Mouse (Mus musculus) heart, embryonic 14.5 days (tissue): ENCODE data around the gene Gm10273. TPM values are rescaled to one million over a fixed set of nuclear protein-coding genes. Genes with fewer than 3 reads are reported as not detected.
A peak's percentile ranks its signal among the peaks of the same experiment; 100 is the strongest.

Experiments used
- ATAC-seq: fragments of 200-750 bp; cut with Nextera tagmentation; 2 replicates; pipeline ENCODE4 v1.8.0; 2017; ENCODE audit warnings: low read depth, moderate TSS enrichment; ENCODE audit not compliant: insufficient number of reproducible peaks, insufficient read depth, low FRiP score
- H3K27ac ChIP-seq, 2 experiments: fragments of 200-500 bp in 1 of 2; fragments of 300-500 bp in 1 of 2; sonication (generic) in 1 of 2; replicated peaks in 1 of 2; 2 replicates each; pipeline ENCODE4 v1.5.1; 2012 to 2014; ENCODE audit warnings: low read depth in 2 of 2, low read length in 2 of 2, control low read depth in 1 of 2, mild to moderate bottlenecking in 1 of 2, mixed read lengths in 1 of 2; ENCODE audit not compliant: control insufficient read depth in 1 of 2, insufficient read depth in 1 of 2
- H3K27me3 ChIP-seq: fragments of 300-500 bp; sonication (generic); 2 replicates; pipeline ENCODE4 v1.6.1; 2014; ENCODE audit warnings: mild to moderate bottlenecking, low read length, control low read depth; ENCODE audit not compliant: control insufficient read depth, insufficient read depth
- H3K36me3 ChIP-seq: fragments of 300-500 bp; sonication (generic); 2 replicates; pipeline ENCODE4 v1.6.1; 2014; ENCODE audit warnings: mild to moderate bottlenecking, control low read depth, low read length, mixed read lengths; ENCODE audit not compliant: control insufficient read depth, insufficient read depth
- H3K4me1 ChIP-seq, 2 experiments: fragments of 200-500 bp in 1 of 2; fragments of 300-500 bp in 1 of 2; sonication (generic) in 1 of 2; 2 replicates each; pipeline ENCODE4 v1.6.1; 2012 to 2014; ENCODE audit warnings: low read length in 2 of 2, control low read depth in 1 of 2, mixed read lengths in 1 of 2; ENCODE audit not compliant: control insufficient read depth in 2 of 2, insufficient read depth in 2 of 2
- H3K4me2 ChIP-seq: fragments of 300-500 bp; sonication (generic); 2 replicates; pipeline ENCODE4 v1.6.1; 2014; ENCODE audit warnings: mild to moderate bottlenecking, low read length
- H3K4me3 ChIP-seq, 2 experiments: fragments of 200-500 bp in 1 of 2; fragments of 300-500 bp in 1 of 2; sonication (generic) in 1 of 2; 2 replicates each; pipeline ENCODE4 v1.5.1; 2012 to 2014; ENCODE audit warnings: low read length in 2 of 2, mild to moderate bottlenecking in 2 of 2, control low read depth in 1 of 2, low read depth in 1 of 2, moderate library complexity in 1 of 2; ENCODE audit not compliant: control insufficient read depth in 1 of 2, insufficient read depth in 1 of 2
- H3K9ac ChIP-seq: fragments of 300-500 bp; sonication (generic); 2 replicates; pipeline ENCODE4 v1.6.1; 2014; ENCODE audit warnings: mild to moderate bottlenecking, low read length
- H3K9me3 ChIP-seq: fragments of 300-500 bp; sonication (generic); 2 replicates; pipeline ENCODE4 v1.6.1; 2016; ENCODE audit warnings: low read length, control low read depth; ENCODE audit not compliant: control insufficient read depth
- WGBS: fragments of 180-500 bp; shearing (Covaris S2); extraction: QIAGEN DNeasy Blood & Tissue Kit; methylation state at CpG from one replicate; pipeline ENCODE4 v1.1.7; 2014; 5-methylcytosine and 5-hydroxymethylcytosine counted together
- polyA plus RNA-seq: library from polyadenylated mRNA; unstranded; fragments of >200 nt; fragmentation: Nextera tagmentation; extraction: Ambion mirVana; gene quantifications from 2 replicates; pipeline ENCODE4 v1.2.1, GENCODE M21; 2014

The Gm10273 gene
- polyA plus RNA-seq, 1 experiment from 2014 or later: 11.6 TPM

DNA sequence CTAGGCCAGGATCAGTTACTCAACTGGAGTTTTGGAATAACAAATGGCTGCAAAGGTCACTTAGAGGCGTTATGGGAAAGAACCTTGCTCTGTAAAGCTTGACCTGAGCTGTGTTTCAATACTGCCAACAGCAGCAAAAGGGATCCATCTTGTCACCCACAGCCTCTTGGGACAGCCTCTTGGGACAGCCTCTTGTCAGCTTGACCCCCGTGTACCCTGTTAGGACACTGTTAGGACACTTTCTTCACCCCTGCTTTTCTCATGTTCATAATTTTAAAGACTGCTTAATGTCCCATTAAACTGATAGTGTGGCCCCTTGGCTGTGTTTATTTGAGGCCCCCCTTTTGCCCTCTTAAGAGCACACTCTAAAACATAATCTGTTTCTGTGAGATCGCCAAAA lies 29.0 kb downstream of the Gm10273 start:
- no peak for ATAC-seq
- H3K4me3 ChIP-seq: no peak overlapping the region
- no peaks in the 10 kb centered on the region for H3K9me3 ChIP-seq
- no peaks in the 10 kb centered on the region for H3K36me3 ChIP-seq
- 73% methylated on average over 3 of the region's 3 CpGs for WGBS
- no peak overlapping the region for H3K27ac ChIP-seq
- H3K4me2 ChIP-seq: no peak overlapping the region
- H3K27me3 ChIP-seq: no peaks in the 10 kb centered on the region
- H3K9ac ChIP-seq: no peak overlapping the region
- H3K4me1 ChIP-seq: peaks cover 6 to 7% of the 10 kb centered on the region in 2 experiments; a peak in 3 of 4 replicates

DNA sequence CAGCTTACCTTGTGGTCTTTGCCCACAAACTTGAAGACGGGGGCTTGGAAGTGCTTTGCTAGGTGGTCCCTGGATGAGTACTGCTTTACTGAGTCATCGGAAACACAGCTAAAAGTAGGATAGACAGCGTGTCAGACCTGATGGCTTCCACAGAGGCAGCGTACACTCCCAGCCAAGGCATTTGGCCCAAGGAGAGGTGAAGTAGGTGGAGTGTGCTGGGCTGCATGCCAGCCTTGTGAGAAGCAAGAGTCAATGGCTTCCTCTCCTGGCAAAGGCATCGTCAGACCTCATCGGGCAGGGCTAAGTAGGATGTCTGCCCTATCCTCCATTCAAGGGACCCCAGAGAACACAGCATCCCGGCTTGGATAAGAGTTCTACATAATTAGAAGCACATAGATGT lies 29.9 kb downstream of the Gm10273 start:
- H3K36me3 ChIP-seq: no peaks in the 10 kb centered on the region
- H3K4me3 ChIP-seq: no peak overlapping the region
- no peaks in the 10 kb centered on the region for H3K9me3 ChIP-seq
- ATAC-seq: 0 out of 2 replicates have a peak, but pooled peaks have one; percentile 26
- H3K27ac ChIP-seq: no peak overlapping the region
- 43% methylated on average over 7 of the region's 7 CpGs for WGBS
- H3K4me2 ChIP-seq: no peak overlapping the region
- peaks cover 6 to 8% of the 10 kb centered on the region in 2 experiments for H3K4me1 ChIP-seq
- no peak overlapping the region for H3K9ac ChIP-seq
- no peaks in the 10 kb centered on the region for H3K27me3 ChIP-seq

DNA sequence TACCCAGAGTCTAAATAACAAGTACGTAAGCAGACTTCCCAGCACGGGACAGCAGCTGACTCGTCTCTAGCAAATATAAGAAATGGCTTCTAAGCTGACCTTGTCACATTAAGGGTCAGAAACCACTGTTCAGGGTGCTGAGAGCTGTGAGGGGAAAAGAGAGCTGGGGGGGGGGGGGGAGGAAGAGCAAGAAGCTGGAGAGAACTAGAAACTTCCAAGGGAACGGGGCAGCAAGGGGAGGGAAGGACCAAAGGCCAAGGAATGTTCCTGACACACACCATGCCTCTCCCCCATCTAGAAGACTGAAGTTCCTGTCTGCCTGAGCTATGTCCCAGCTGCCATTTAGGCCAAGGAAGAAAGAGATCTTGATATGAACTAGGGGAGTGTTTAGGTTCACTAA lies 30.9 kb downstream of the Gm10273 start:
- ATAC-seq: no peak
- no peaks in the 10 kb centered on the region for H3K27me3 ChIP-seq
- H3K4me1 ChIP-seq: peaks cover 10 to 11% of the 10 kb centered on the region in 2 experiments
- no peaks in the 10 kb centered on the region for H3K36me3 ChIP-seq
- H3K27ac ChIP-seq: no peak overlapping the region
- 75% methylated on average over 4 of the region's 4 CpGs for WGBS
- H3K9me3 ChIP-seq: no peaks in the 10 kb centered on the region
- H3K4me3 ChIP-seq: no peak overlapping the region
- no peak overlapping the region for H3K4me2 ChIP-seq
- H3K9ac ChIP-seq: no peak overlapping the region

DNA sequence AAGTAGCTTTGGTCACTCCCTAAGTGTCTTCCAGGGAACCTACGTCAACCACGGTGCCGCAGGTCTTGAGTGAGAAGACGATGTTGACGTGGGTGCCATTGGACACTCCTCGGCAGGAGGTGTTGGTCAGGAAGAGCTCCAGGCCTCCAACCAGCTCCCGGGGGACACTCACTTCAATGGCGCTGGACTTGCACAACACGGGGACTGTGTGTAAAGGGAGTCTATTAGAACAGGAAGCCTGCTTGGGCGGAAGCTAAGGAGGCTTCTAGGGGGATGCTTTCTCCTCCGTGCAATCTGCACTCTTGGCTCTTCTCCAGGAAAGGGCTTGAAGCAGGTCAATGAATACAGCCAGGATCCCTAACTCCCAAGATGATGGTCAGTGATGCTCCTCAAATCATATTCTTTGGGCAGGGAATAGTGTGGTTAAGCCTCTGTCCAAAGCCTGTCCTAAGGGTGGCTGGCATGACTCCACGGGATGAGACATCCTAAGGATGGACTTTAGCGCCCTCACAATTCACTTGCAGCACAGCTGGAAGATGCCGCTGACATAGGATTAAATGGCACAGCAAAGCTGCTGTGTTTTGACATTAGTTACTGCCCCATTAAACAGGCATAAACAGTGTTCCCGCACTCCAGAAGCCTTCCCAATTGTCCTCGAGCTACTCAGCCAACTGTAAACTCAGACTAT lies 34.2 kb downstream of the Gm10273 start:
- peaks cover 10 to 11% of the 10 kb centered on the region in 2 experiments for H3K4me1 ChIP-seq
- no peaks in the 10 kb centered on the region for H3K36me3 ChIP-seq
- WGBS: 66% methylated on average over 16 of the region's 16 CpGs
- no peak overlapping the region for H3K4me3 ChIP-seq
- H3K27ac ChIP-seq: no peak overlapping the region
- no peak overlapping the region for H3K4me2 ChIP-seq
- no peak overlapping the region for H3K9ac ChIP-seq
- ATAC-seq: no peak
- H3K9me3 ChIP-seq: no peaks in the 10 kb centered on the region
- no peaks in the 10 kb centered on the region for H3K27me3 ChIP-seq

DNA sequence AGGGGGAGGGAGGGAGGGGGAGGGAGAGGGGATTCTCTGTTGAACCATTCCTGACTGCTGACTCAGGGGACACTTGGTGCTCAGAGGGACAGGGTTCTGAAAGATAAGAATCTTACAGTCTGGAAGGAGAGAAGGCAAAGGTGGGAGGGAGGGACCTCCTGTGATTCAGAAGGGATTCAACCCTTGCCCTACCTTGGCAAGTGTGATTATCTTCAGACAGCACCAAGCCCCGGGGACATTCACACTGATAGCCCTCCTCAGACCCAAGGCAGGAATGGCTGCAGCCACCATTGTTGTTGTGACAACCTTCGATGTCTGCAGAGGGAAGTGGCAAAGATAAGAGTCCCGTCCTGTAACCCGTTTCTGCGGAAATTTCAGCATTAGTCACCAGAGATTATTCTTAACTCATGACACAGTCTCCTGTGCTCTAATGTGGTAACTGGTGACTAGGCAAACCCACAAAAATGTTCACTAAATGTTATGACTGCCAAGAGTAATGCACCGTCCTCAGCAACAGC lies 35.3 kb downstream of the Gm10273 start:
- Histone ChIP-seq H3K4me1 (peaks cover 5 to 6% of the 10 kb centered on the region in 2 experiments; a peak in 3 of 4 replicates), H3K36me3 (no peaks in the 10 kb centered on the region), H3K27me3 (no peaks in the 10 kb centered on the region), H3K4me3 (no peak overlapping the region), H3K9ac (no peak overlapping the region), H3K9me3 (no peaks in the 10 kb centered on the region), H3K4me2 (peak overlapping the region; percentile 11; the same call in 1 of the 2 replicates), H3K27ac (no peak overlapping the region)
- ATAC-seq: 0 out of 2 replicates have a peak, but pooled peaks have one; percentile 37
- 12% methylated on average over 6 of the region's 6 CpGs for WGBS

DNA sequence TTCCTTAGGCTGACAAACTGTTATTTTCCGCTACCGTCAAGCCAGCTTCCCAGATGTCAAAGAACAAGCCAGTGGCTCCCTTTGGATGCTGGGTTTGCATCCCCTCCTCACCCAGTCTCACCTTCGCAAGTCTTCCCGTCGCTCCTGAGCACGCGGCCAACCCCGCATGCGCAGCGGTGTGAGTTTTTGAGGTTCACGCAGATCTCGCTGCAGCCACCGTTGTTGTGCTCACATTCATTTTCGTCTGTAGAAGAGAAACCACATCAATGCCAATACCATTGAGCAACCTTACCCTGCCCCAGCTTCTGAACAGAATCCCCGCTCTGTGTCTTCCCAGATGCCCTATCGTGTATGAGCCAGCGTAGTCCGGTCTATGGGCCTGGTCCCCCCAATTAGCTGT lies 40.3 kb downstream of the Gm10273 start:
- H3K27me3 ChIP-seq: no peaks in the 10 kb centered on the region
- H3K27ac ChIP-seq: no peak overlapping the region
- H3K9ac ChIP-seq: no peak overlapping the region
- H3K9me3 ChIP-seq: no peaks in the 10 kb centered on the region
- H3K36me3 ChIP-seq: no peaks in the 10 kb centered on the region
- ATAC-seq: no peak
- 94% methylated on average over 18 of the region's 18 CpGs for WGBS
- no peak overlapping the region for H3K4me3 ChIP-seq
- H3K4me1 ChIP-seq: peaks cover 11 to 12% of the 10 kb centered on the region in 2 experiments
- H3K4me2 ChIP-seq: no peak overlapping the region

DNA sequence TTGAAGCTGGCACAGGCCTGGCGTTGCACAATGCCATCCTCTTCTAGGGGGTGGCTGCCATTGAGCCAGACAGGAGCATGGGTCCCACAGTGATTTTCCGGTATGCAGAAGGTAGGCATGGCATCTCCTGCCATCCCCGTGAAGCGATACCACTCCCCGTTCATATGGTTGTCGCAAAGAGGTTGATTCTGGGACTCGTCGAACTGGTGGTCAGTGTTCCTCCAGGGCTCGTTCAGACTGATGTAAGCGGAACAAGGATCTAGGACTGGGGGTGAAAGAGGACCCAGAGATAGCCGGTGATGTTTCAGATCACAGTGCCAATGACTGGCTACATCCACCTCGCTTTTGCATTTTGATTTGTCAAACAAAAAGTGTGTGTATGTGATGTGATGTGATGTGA lies 43.2 kb downstream of the Gm10273 start:
- Histone ChIP-seq H3K9me3 (no peaks in the 10 kb centered on the region), H3K27me3 (no peaks in the 10 kb centered on the region), H3K4me3 (no peak overlapping the region), H3K36me3 (no peaks in the 10 kb centered on the region), H3K4me1 (peaks cover 16 to 22% of the 10 kb centered on the region in 2 experiments), H3K4me2 (no peak overlapping the region), H3K27ac (no peak overlapping the region), H3K9ac (no peak overlapping the region)
- ATAC-seq: no peak
- WGBS: 90% methylated on average over 12 of the region's 12 CpGs
